Mouse (Mus musculus) kidney, adult 9 months (tissue): ENCODE measurements around the gene Lcn6.
"Not testable (repeated sequence)": the region's sequence is repeated elsewhere in the genome, so short reads cannot be mapped to it uniquely, and the experiment has no call there.

ENCODE experiments used
- DNase-seq: peaks from one replicate; pipeline ENCODE4 v3.0.0; 2022

Gene Lcn6

GRCm38 (mm10) chr2:25706643-25707481 is 30.3 kb downstream of the Lcn6 start, which contains the start of gene Bmyc:
Gene Bmyc, plus strand, starts transcription at chr2:25706739.
- DNase-seq = peak; percentile 58

- DNase-seq = peak; percentile 30
Observed at GRCm38 (mm10) chr2:25708121-25708520, 31.5 kb downstream of the Lcn6 start.

GRCm38 (mm10) chr2:25709056-25709455 is 32.5 kb downstream of the Lcn6 start:
- not testable (repeated sequence) for DNase-seq

- DNase-seq = not testable (repeated sequence)
Observed at GRCm38 (mm10) chr2:25709791-25710190, 33.2 kb downstream of the Lcn6 start.

- not testable (repeated sequence) for DNase-seq
Observed at GRCm38 (mm10) chr2:25711641-25712040, 35.1 kb downstream of the Lcn6 start.

GRCm38 (mm10) chr2:25717222-25717621 is 40.6 kb downstream of the Lcn6 start:
- no peak for DNase-seq
